Mouse (Mus musculus) lung, postnatal 36 days (tissue): ENCODE measurements around the gene Znrf3.
A peak's percentile ranks its signal among the peaks of the same experiment; 100 is the strongest.

Source experiments
- DNase-seq: peaks from one replicate; pipeline ENCODE4 v3.0.0; 2022; ENCODE audit warnings: mixed read lengths

Gene Znrf3

GRCm38 (mm10) chr11:5261508-5262392 lies 182.9 kb downstream of the Znrf3 start, which contains the start of gene Kremen1:
TSS of gene Kremen1 (minus strand) at chr11:5261558.
- DNase-seq: peak; percentile 94

GRCm38 (mm10) chr11:5260942-5261459 lies 183.6 kb downstream of the Znrf3 start:
- DNase-seq: peak; percentile 54

DNA sequence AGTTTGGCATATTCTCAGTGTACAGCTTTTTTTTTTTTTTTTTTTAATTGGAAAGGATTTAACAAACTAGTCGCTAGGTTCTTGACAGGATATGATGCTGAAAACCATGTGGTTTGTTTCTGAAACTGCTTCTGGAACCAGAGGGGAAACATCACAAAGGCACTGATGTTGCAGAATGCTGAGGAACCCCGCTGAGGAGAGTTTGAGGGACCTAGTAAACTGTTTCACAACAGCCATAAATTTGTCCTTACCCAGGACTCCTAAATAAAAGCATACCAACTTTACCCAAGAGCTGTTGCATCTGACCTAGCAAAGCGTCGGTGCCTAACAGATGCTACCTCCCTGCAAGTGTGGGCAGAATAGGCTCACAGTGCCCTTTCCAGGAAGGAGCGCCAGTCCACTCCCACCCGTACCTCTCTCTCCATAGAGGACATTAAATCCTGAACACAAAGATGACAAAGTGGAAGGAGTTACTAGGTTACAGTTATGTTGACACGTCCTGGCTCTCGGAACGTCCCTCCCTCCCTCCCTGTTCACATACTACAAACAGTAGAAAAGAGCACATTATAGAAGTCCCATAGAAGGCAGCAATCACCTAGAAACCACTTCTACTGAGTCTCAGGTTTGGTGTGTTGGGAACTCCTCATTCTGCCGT lies 184.6 kb downstream of the Znrf3 start:
- no peak for DNase-seq

DNA sequence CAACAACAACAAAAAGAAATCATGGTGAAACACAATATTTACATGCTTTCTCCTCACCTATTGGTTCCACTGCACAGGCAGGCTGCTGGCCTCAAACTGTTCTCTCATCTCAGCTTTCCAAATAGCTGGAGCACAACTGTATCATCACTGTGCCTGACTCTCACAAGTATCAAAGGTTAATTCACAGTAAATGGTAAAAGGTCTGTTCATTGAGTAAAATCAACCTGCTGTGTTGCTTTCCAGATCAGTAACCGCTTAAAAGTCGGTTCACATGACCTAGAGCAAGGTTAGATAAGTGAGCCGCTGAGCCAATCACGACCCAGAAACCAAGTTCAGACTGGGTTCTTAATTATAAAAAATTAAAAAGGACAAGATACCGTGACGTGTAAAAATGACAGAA lies 186.6 kb downstream of the Znrf3 start:
- DNase-seq: no peak

DNA sequence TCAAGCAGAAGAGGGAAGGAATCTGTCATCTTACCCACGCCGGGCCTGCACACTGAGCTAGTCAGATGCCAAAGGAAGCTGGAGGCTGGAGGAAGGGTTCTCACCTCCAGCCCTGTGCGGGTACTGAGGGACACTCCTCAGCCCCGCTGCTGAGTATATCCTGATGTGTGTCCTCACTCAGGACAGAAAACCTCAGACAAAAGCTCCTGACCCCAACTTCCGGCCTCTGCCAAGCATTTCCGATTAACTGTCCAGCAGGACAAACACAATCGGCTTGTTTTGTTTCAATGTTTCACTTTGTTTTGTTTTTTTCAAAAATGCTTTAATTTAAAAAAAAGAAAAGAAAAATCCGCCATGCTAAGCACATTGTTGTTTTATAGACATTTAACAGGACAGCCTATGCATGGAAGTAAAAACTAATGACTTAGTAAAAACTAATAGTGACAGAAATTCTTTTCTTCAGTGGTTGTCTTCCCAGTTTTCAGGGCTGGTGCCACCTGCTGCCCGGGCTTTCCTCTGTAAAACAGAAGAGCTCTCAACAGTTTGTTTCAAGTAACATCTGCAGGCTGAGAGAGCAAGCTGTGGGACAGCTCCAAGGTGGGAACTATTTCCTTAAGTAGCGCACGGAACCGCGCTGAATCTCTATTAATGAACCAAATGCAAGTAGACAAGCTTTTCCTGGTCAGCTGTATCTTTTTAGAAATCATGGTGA lies 187.3 kb downstream of the Znrf3 start:
- DNase-seq: peak; percentile 29

GRCm38 (mm10) chr11:5255509-5256014 lies 189.1 kb downstream of the Znrf3 start:
- no peak for DNase-seq

DNA sequence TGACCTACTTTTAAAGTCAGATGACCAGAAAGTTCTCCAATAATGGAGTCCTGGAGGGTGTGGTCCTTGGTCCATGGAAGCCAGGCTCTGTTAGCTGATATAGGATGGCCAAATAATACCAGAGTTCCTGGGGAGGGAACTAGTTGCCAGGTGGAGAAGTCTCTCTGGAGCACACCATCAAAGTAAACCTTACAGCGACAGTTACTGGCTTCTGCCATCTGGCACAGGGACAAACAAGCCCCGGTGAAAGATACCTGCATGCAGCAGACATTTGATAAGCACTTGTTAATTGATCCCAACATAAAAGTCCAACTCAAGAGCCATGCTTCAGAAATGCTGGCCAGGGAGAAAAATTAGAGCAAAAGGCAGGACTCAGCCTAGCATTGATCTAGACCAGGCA lies 190.6 kb downstream of the Znrf3 start:
- no peak for DNase-seq

GRCm38 (mm10) chr11:5253528-5253927 lies 191.1 kb downstream of the Znrf3 start:
- DNase-seq: no peak

GRCm38 (mm10) chr11:5252727-5253126 lies 191.9 kb downstream of the Znrf3 start:
- no peak for DNase-seq

- DNase-seq: no peak
Measured at GRCm38 (mm10) chr11:5251112-5251511, 193.5 kb downstream of the Znrf3 start.

DNA sequence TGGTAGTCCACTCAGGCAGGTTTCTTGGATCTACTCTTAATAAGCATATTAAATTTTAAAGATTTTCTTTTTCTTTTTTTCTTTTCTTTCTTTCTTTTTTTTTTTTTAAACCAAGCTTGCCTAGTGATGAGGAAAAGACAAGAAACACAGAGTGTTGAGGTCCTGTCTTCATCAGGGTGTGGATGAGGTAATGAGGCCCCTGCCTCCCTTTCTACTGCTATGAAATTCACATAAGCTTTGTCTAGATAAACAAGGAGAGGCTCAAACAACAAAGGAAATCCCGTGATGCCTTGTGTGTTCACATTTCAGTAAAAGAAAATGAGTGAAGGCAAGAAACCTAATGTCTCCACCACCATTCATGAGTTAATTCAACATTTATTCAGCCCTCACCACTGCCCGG lies 196.4 kb downstream of the Znrf3 start:
- DNase-seq: no peak

DNA sequence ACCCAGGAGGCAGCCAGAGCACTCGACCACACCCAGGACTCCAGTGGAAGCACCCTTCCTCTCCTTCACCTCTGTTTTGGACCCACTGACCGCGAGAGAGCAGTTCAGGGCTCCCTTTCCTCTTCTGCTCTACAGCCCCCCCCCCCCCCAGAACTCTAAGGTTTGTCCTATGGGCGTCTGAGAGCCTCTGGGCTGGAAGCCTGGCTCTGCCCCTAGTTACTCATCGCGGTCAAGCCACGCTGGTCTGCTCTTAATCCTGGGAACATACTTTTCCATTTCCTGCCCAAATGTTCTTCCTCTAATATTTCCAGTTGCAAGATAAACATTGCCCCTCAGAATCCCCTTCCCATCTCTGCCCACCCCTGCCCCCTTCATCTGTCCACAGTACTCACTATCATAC lies 199.2 kb downstream of the Znrf3 start:
- no peak for DNase-seq

GRCm38 (mm10) chr11:5244749-5245130 lies 199.9 kb downstream of the Znrf3 start:
- peak; percentile 17 for DNase-seq

GRCm38 (mm10) chr11:5243812-5244748 lies 200.6 kb downstream of the Znrf3 start:
- DNase-seq: peak; percentile 56

- DNase-seq: no peak
Measured at GRCm38 (mm10) chr11:5243208-5243607, 201.4 kb downstream of the Znrf3 start.

DNA sequence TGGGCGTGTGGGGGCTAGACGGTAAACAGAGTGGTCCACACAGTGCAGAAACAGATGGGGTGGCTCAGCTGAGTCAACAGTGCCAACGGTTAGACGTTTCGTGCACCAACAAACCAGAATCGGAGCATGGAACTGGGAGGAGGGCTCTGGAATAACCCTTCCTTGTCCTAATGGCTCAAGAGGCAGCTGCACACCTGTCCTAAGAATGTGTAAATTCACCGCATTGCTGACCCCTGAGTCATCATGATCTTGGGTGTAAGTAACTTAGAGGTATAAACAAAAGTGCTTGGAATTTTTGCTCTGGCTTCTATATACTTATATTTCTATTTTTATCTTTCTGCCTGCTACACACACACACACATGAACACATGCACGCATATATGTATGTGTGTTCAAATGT lies 202.5 kb downstream of the Znrf3 start:
- DNase-seq: no peak

DNA sequence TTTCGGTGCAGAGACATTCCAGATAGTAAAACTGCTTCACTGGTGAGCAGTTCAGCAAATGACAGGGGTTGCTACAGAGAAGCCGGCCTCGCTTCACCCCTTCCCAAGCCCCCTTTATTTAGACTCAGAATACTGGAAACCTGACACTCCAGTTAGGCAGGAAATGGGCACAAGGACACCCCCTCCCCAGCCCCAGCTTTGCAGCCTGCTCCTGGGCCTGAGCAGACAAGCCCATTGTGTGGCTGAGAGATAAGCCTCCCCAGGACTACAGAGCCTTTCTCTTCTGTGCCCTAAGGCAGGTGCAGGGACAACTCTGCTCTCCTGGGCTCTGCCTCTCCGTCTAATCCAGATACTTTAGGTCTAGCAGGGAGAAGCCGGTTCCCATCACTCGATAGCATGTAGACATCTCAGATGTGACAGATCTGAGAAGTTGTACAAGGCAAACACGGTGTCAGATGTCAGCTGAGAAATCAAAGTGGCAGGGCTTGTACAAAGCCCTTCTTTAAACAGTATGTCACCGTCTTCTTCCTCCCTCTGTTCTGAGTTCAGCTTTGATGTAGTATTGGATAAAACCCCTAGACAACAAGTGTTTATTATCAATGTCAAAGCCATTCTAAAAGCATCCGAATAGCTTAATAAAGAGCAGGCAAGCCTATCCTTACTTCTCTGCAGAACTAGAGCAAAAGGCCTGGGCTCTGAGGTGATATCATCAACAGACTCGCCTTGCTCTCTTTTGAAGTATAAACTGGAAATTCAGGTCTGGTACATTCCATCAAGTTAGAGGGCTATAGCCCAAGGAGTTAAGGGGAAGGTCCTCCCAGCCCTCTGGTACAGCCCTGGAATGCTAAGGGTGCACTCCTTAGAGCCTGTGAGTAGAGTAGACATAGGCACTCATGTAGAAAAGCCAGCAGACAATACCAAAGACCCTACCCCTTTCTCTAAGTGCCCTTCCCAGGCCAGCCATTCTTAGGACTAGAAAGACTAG lies 204.6 kb downstream of the Znrf3 start:
- DNase-seq: peak; percentile 41
